Mouse (Mus musculus) midbrain, postnatal 0 days (tissue): ENCODE results near the gene Arid1a. TPM values are rescaled to one million over a fixed set of nuclear protein-coding genes. Genes with fewer than 3 reads are reported as not detected.
A peak's percentile ranks its signal among the peaks of the same experiment; 100 is the strongest.

Source experiments
- ATAC-seq: fragments of 200-750 bp; cut with Nextera tagmentation; 2 replicates; pipeline ENCODE4 v1.8.0; 2017; ENCODE audit warnings: moderate number of reproducible peaks, mild to moderate bottlenecking, moderate TSS enrichment, moderate library complexity; ENCODE audit not compliant: low FRiP score
- DNase-seq: peaks from one replicate; pipeline ENCODE4 v3.0.0-alpha.2; 2015; ENCODE audit warnings: low spot score
- H3K27ac ChIP-seq: fragments of 300-500 bp; sonication (generic); 2 replicates; pipeline ENCODE4 v1.5.1; 2014; ENCODE audit warnings: low read depth, mild to moderate bottlenecking, low read length, mixed read lengths
- H3K27me3 ChIP-seq: fragments of 300-500 bp; sonication (generic); 2 replicates; pipeline ENCODE4 v1.6.1; 2014; ENCODE audit warnings: low read length, control low read depth, mixed read lengths; ENCODE audit not compliant: insufficient read depth
- H3K36me3 ChIP-seq: fragments of 300-500 bp; sonication (generic); 2 replicates; pipeline ENCODE4 v1.6.1; 2014; ENCODE audit warnings: low read length, control low read depth, mixed read lengths; ENCODE audit not compliant: insufficient read depth
- H3K4me1 ChIP-seq: fragments of 300-500 bp; sonication (generic); 2 replicates; pipeline ENCODE4 v1.6.1; 2014; ENCODE audit warnings: mild to moderate bottlenecking, control low read depth, antibody characterized with exemption, low read length, mixed read lengths; ENCODE audit not compliant: insufficient read depth
- H3K4me2 ChIP-seq: fragments of 300-500 bp; sonication (generic); 2 replicates; pipeline ENCODE4 v1.6.1; 2014; ENCODE audit warnings: low read depth, mild to moderate bottlenecking, low read length, mixed read lengths; ENCODE audit not compliant: poor library complexity, severe bottlenecking
- H3K4me3 ChIP-seq: fragments of 300-500 bp; sonication (generic); 2 replicates; pipeline ENCODE4 v1.5.1; 2014; ENCODE audit warnings: low read depth, mild to moderate bottlenecking, low read length, moderate library complexity
- H3K9ac ChIP-seq: fragments of 300-500 bp; sonication (generic); replicated peaks from 2 replicates; pipeline ENCODE4 v1.6.1; 2014; ENCODE audit warnings: mild to moderate bottlenecking, low read length, moderate library complexity, mixed read lengths; ENCODE audit not compliant: poor library complexity, severe bottlenecking
- H3K9me3 ChIP-seq: fragments of 300-500 bp; sonication (generic); 2 replicates; pipeline ENCODE4 v1.6.1; 2016; ENCODE audit warnings: low read length, control low read depth
- CTCF ChIP-seq: IDR thresholded peaks from 2 replicates; pipeline ENCODE4 v1.5.1; 2016; ENCODE audit warnings: antibody characterized with exemption, mild to moderate bottlenecking
- WGBS: fragments of 180-500 bp; shearing (Covaris S2); extraction: QIAGEN DNeasy Blood & Tissue Kit; methylation state at CpG from one replicate; pipeline ENCODE4 v1.1.7; 2014; 5-methylcytosine and 5-hydroxymethylcytosine counted together
- polyA plus RNA-seq: library from polyadenylated mRNA; unstranded; fragments of >200 nt; fragmentation: Nextera tagmentation; extraction: Ambion mirVana; gene quantifications from 2 replicates; pipeline ENCODE4 v1.2.1, GENCODE M21; 2015
- total RNA-seq: library from RNA; depleted of rRNA; stranded (reverse); fragments of >200 nt; gene quantifications from 2 replicates; pipeline ENCODE4 v1.2.3, GENCODE M21; 2014

Arid1a gene
- total and polyA plus RNA-seq, 2 experiments from 2014 or later: 19.5 to 66.2 TPM

DNA sequence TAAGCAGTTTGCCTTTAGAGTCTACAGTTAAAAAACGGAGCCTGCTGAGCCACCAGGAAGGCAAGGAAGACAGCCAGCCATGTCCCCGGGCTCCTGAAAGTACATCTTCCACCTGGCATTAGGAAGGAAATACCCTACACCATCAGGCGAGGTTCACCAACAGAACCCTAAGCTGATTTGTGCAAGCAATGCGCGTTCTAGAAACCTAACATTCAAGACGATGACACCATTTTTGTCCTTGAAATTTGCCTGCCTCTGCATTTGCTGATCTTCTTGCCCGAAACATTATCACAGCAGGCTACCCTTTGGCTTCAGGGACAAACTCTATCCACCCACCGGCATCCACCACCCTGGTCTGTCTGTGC is 82.3 kb downstream of the Arid1a start:
- no peak for TF ChIP-seq CTCF
- Histone ChIP-seq H3K4me3 (no peak overlapping the region), H3K9me3 (no peaks in the 10 kb centered on the region), H3K27ac (no peak overlapping the region; the same call in 1 of the 2 replicates), H3K4me1 (no peaks in the 10 kb centered on the region; the same call in 1 of the 2 replicates), H3K9ac (no peak overlapping the region), H3K27me3 (no peaks in the 10 kb centered on the region), H3K36me3 (no peaks in the 10 kb centered on the region), H3K4me2 (no peak overlapping the region)
- DNase-seq (no peak), ATAC-seq (no peak)
- 68% methylated on average over 8 of the region's 8 CpGs for WGBS

DNA sequence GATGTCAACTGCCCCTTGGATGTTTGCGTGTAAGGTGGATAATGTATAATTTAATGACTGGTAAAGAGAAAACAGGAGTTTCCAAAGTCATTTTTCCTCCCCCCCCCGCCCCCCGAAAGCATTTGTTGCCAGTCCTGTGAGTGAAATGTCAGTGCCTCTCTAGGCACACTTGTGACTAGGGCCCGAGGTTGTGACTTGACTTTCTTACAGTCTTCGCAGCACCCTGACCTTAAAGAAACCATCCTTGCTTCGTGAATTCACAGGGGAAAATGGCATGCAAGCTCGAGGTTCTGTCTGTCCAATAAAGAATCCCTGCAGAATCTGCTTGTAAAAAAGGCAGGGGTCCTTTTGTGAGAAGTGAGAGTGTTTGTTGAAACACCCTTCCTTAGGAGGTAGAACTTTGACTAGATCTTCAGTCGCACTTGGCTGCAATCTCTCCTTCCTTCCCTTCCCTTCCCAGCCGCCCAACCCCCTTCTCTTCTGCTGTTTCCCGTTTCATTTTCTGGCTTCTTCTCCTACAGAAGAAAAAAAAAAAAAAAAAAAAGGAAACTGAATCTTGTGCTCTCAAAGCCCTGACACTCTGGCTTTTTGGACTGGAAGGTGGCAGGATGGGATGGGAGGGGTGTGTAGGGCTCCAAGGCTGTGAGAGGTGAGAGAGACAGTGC is 82.8 kb downstream of the Arid1a start:
- Histone ChIP-seq H3K4me3 (no peak overlapping the region), H3K27ac (peak overlapping the region; percentile 83), H3K9me3 (no peaks in the 10 kb centered on the region), H3K4me2 (peak overlapping the region; percentile 85; the same call in 1 of the 2 replicates), H3K9ac (no peak overlapping the region), H3K4me1 (no peaks in the 10 kb centered on the region; the same call in 1 of the 2 replicates), H3K36me3 (no peaks in the 10 kb centered on the region), H3K27me3 (no peaks in the 10 kb centered on the region)
- no peak for TF ChIP-seq CTCF
- 47% methylated on average over 10 of the region's 10 CpGs for WGBS
- no peak for ATAC-seq
- no peak for DNase-seq

- DNase-seq (peak; percentile 52), ATAC-seq (no peak)
- Histone ChIP-seq H3K9me3 (no peaks in the 10 kb centered on the region), H3K9ac (peak overlapping the region; percentile 90), H3K27me3 (no peaks in the 10 kb centered on the region), H3K27ac (peak overlapping the region; percentile 83), H3K36me3 (no peaks in the 10 kb centered on the region), H3K4me1 (no peaks in the 10 kb centered on the region; the same call in 1 of the 2 replicates), H3K4me2 (peak overlapping the region; percentile 85), H3K4me3 (peak overlapping the region; percentile 53)
- 3% methylated on average over 24 of the region's 24 CpGs for WGBS
- TF ChIP-seq CTCF: no peak
Observed at GRCm38 (mm10) chr4:133672845-133673647, 83.5 kb downstream of the Arid1a start.

DNA sequence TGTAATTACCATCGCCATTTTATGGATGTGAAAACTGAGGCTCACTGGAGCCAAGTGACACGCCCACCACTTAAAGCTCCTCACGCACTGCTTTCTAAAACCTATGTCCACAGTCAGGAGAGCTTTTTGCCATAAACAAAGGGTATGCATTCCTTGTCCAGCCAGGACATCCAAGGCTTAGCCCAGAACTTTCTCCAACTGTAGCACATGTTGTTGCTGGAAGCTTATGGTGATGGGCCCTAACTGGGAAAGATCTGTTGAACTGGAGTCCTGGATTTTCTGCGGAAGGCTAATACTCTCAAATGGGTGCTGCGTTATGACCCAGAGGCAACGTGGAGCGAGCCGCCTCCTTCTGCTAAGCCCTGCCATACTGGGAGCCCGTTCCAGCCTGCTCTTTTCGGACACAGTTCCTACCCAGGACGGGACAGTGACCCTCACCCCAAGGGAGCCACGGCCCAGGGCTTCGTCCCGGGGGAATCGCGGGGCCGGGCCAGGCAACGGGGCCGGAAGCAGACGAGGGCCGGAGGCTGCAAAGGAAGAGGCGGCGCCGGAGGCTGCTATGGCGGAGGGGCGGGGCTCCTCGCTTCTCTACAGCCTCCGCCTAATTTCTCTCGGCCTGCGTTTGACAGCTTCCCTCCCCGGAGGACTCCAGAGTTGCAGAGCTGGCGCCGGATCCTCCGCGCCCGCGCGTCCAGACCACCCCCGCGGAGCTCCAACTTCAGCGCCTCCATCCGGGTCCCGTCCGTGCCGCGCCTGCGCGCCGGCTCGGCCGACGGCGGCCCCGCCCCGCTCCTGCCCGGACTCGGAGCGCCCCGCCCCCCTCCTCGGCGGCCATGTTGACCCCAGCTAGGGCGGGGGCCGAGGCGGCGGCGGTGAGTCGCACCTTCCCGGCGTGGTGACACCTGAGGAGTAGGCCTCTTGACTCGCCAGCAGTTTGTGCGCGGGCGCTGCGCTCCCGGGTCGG is 84.4 kb downstream of the Arid1a start, which contains the start of gene Pigv:
Gene Pigv, minus strand, starts transcription at position 767 of the 964 bp plus-strand sequence.
- peak; percentile 91 for ATAC-seq

DNA sequence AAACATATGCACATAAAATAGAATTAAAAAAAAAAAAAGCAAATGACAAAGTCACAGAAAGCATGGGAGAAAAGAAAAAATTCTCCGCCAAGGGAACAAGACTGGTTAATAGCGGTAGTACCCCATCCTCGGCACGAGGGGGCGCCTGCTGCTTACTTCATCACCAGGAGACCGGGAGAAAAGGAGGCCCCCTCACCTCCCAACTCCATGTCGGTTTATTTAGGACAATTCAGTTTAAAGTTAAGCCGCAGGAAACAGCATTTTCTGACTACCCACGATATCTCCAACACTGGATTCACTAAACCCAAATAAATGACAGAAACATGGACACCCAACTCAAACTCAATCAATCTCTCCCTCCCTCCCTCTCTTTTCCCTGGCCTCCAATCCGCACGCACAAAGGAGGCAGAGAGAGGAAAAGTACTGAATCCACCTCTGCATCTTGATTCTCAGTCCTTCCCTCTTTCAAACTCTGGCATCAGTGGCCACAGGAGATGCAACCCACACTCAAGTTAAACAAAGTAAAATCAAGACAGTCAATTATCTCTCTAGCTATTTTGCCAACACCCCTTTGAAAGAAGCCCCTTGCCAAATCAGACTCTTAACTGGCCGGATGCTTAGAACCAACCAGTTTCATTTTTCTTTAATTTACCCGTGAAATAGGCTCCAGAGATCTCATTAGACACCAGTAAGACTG is 85.2 kb downstream of the Arid1a start:
- WGBS: 3% methylated on average over 12 of the region's 13 CpGs
- H3K4me2 ChIP-seq: peak overlapping the region; percentile 85
- no peaks in the 10 kb centered on the region; the same call in 1 of the 2 replicates for H3K4me1 ChIP-seq
- no peaks in the 10 kb centered on the region for H3K36me3 ChIP-seq
- DNase-seq (peak; percentile 87), ATAC-seq (no peak)
- H3K9me3 ChIP-seq: no peaks in the 10 kb centered on the region
- no peak overlapping the region; the same call in 1 of the 2 replicates for H3K9ac ChIP-seq
- no peaks in the 10 kb centered on the region for H3K27me3 ChIP-seq
- H3K27ac ChIP-seq: peak overlapping the region; percentile 83
- H3K4me3 ChIP-seq: peak overlapping the region; percentile 53
- peak; percentile 91 for TF ChIP-seq CTCF

More for the DNA sequence above, 84.4 kb downstream of the Arid1a start, which contains the start of gene Pigv:
- peak within 1 kb of the TSS; percentile 85 for H3K4me2 ChIP-seq
- no peaks in the 10 kb centered on the region for H3K36me3 ChIP-seq
- peak; percentile 92 for DNase-seq
- peak within 1 kb of the TSS; percentile 90 for H3K9ac ChIP-seq
- WGBS: under 1% methylated on average over 64 of the region's 76 CpGs
- H3K9me3 ChIP-seq: no peaks in the 10 kb centered on the region
- no peaks in the 10 kb centered on the region; the same call in 1 of the 2 replicates for H3K4me1 ChIP-seq
- peak within 1 kb of the TSS; percentile 53 for H3K4me3 ChIP-seq
- H3K27me3 ChIP-seq: no peaks in the 10 kb centered on the region
- H3K27ac ChIP-seq: peak within 1 kb of the TSS; percentile 83
- TF ChIP-seq CTCF: 0 out of 2 replicates have a peak, but pooled peaks have one; percentile 7
